Comparison of ENCODE assay signal across 17 mouse cellular contexts in genomic region chr2:128523425-128524108, GRCm38 (mm10).
DNase-seq lines count a peak whose midpoint lies in the region; ATAC-seq lines count a peak whose summit lies in the region.
"Had no signal": no experiment of that assay in that cellular context is flagged by ENCODE, and none has a peak within 500 bp of the region (broad histone marks: within the 10 kb centered on the region; RNA-seq: fewer than 3 reads in every experiment).

No protein-coding gene starts in this region.

- peak; percentile 55; the same call in 1 of the 2 replicates for ATAC-seq in embryonic facial prominence, embryonic 14.5 days (ENCODE audit: low read depth)
- ATAC-seq: forebrain, embryonic 14.5 days had no signal

- H3K9me3 ChIP-seq in embryonic facial prominence, embryonic 14.5 days (ENCODE audit: control insufficient read depth, low read length), result no peaks in the 10 kb centered on the region
- H3K9me3 ChIP-seq in limb, embryonic 10.5 days (replicated peaks), result no peaks in the 10 kb centered on the region
- H3K9me3 ChIP-seq in hindbrain, embryonic 10.5 days, result no peaks in the 10 kb centered on the region
- H3K9me3 ChIP-seq: heart, embryonic 13.5 days; liver, embryonic 13.5 days; neural tube, embryonic 12.5 days had no signal

- peak; percentile 70 to 71 for DNase-seq in cerebellum, postnatal 10 days
- DNase-seq in cerebellum, adult 18-20 months, result no peak
- peak; percentile 14 for DNase-seq in left cerebral cortex, postnatal 4 days
- DNase-seq in left cerebral cortex, postnatal 14 days (ENCODE audit: low spot score in 2 of 2), result no peak
- peak; percentile 81 for DNase-seq in embryonic facial prominence, embryonic 14.5 days (ENCODE audit: low spot score)
- DNase-seq in limb, embryonic 10.5 days (ENCODE audit: low spot score), result no peak
- no peak for DNase-seq in hindbrain, embryonic 10.5 days (ENCODE audit: low spot score)
- no peak for DNase-seq in retina, postnatal 1 day
- DNase-seq: adrenal gland, adult 8-10 months; kidney, adult 8-10 months; kidney, postnatal 25 days; layer of hippocampus, adult 9-11 months; liver, embryonic 13.5 days; thymus, adult 18-20 months had no signal

- intact Hi-C loops in left cerebral cortex, postnatal 4 days (cut with DNase I), result no loop called here
- intact Hi-C loops in left cerebral cortex, postnatal 14 days (cut with DNase I), result no loop called here

- no peak overlapping the region for H3K9ac ChIP-seq in embryonic facial prominence, embryonic 14.5 days (ENCODE audit: low read depth, low read length)
- H3K9ac ChIP-seq: heart, embryonic 13.5 days; liver, embryonic 13.5 days; neural tube, embryonic 12.5 days had no signal

- peak overlapping the region; percentile 73 for H3K27ac ChIP-seq in embryonic facial prominence, embryonic 14.5 days (replicated peaks; ENCODE audit: low read depth, low read length)
- 0 out of 2 replicates have a peak overlapping the region, but pooled peaks have one; percentile 19 for H3K27ac ChIP-seq in limb, embryonic 10.5 days
- H3K27ac ChIP-seq in hindbrain, embryonic 10.5 days, result no peak overlapping the region
- H3K27ac ChIP-seq: heart, embryonic 13.5 days; liver, embryonic 13.5 days; neural tube, embryonic 12.5 days had no signal

- 42% methylated on average over 4 of the region's 4 CpGs for WGBS in embryonic facial prominence, embryonic 14.5 days
- WGBS in limb, embryonic 10.5 days, result 73% methylated on average over 4 of the region's 4 CpGs
- WGBS in hindbrain, embryonic 10.5 days, result 83% methylated on average over 4 of the region's 4 CpGs

- peaks cover 15% of the 10 kb centered on the region for H3K4me1 ChIP-seq in embryonic facial prominence, embryonic 14.5 days (ENCODE audit: control insufficient read depth, insufficient read depth, low read length)
- peaks cover 5% of the 10 kb centered on the region; the same call in 1 of the 2 replicates for H3K4me1 ChIP-seq in limb, embryonic 10.5 days
- H3K4me1 ChIP-seq in hindbrain, embryonic 10.5 days (replicated peaks), result no peaks in the 10 kb centered on the region
- H3K4me1 ChIP-seq: liver, embryonic 13.5 days; neural tube, embryonic 12.5 days had no signal

- no peaks in the 10 kb centered on the region for H3K36me3 ChIP-seq in embryonic facial prominence, embryonic 14.5 days (ENCODE audit: control insufficient read depth, insufficient read depth, low read length)
- no peaks in the 10 kb centered on the region for H3K36me3 ChIP-seq in limb, embryonic 10.5 days
- no peaks in the 10 kb centered on the region for H3K36me3 ChIP-seq in hindbrain, embryonic 10.5 days
- H3K36me3 ChIP-seq: heart, embryonic 13.5 days; liver, embryonic 13.5 days; neural tube, embryonic 12.5 days had no signal

- no peak overlapping the region for H3K4me2 ChIP-seq in embryonic facial prominence, embryonic 14.5 days (ENCODE audit: low read depth, low read length)
- H3K4me2 ChIP-seq: heart, embryonic 13.5 days; liver, embryonic 13.5 days; neural tube, embryonic 12.5 days had no signal

- no peak overlapping the region for H3K4me3 ChIP-seq in embryonic facial prominence, embryonic 14.5 days (ENCODE audit: low read depth, low read length)
- no peak overlapping the region for H3K4me3 ChIP-seq in limb, embryonic 10.5 days
- no peak overlapping the region for H3K4me3 ChIP-seq in hindbrain, embryonic 10.5 days
- H3K4me3 ChIP-seq: heart, embryonic 13.5 days; liver, embryonic 13.5 days; neural tube, embryonic 12.5 days had no signal

- H3K27me3 ChIP-seq in embryonic facial prominence, embryonic 14.5 days (replicated peaks; ENCODE audit: control insufficient read depth, insufficient read depth, low read length), result no peaks in the 10 kb centered on the region
- no peaks in the 10 kb centered on the region for H3K27me3 ChIP-seq in limb, embryonic 10.5 days (ENCODE audit: low read depth, poor library complexity, severe bottlenecking)
- H3K27me3 ChIP-seq in hindbrain, embryonic 10.5 days (ENCODE audit: insufficient read depth, poor library complexity, severe bottlenecking), result no peaks in the 10 kb centered on the region
- H3K27me3 ChIP-seq: liver, embryonic 13.5 days; neural tube, embryonic 12.5 days had no signal

Comparison
In these comparisons a context has a peak if more than half of its experiments do, and no peak if none do; other contexts are left out.
1. DNase-seq: peak in cerebellum, postnatal 10 days (2 of 2), left cerebral cortex, postnatal 4 days (single experiment) and embryonic facial prominence, embryonic 14.5 days (single experiment); none in cerebellum, adult 18-20 months (0 of 2), left cerebral cortex, postnatal 14 days (0 of 2), limb, embryonic 10.5 days (single experiment), hindbrain, embryonic 10.5 days (single experiment) and retina, postnatal 1 day (single experiment).